Mouse (Mus musculus) cerebellum, adult 2 months (tissue): ENCODE data around the gene Fis1.

Source experiments
- CTCF ChIP-seq: fragments of 200-500 bp; IDR thresholded peaks from 2 replicates; pipeline ENCODE4 v1.5.1; 2011; ENCODE audit warnings: low read depth, mild to moderate bottlenecking, control low read depth, low read length, moderate library complexity, borderline replicate concordance; ENCODE audit not compliant: insufficient read depth
- POLR2A ChIP-seq: fragments of 200-500 bp; IDR thresholded peaks from 2 replicates; pipeline ENCODE4 v1.6.1; 2011; ENCODE audit warnings: low read length, control low read depth, borderline replicate concordance; ENCODE audit not compliant: insufficient read depth

DNA sequence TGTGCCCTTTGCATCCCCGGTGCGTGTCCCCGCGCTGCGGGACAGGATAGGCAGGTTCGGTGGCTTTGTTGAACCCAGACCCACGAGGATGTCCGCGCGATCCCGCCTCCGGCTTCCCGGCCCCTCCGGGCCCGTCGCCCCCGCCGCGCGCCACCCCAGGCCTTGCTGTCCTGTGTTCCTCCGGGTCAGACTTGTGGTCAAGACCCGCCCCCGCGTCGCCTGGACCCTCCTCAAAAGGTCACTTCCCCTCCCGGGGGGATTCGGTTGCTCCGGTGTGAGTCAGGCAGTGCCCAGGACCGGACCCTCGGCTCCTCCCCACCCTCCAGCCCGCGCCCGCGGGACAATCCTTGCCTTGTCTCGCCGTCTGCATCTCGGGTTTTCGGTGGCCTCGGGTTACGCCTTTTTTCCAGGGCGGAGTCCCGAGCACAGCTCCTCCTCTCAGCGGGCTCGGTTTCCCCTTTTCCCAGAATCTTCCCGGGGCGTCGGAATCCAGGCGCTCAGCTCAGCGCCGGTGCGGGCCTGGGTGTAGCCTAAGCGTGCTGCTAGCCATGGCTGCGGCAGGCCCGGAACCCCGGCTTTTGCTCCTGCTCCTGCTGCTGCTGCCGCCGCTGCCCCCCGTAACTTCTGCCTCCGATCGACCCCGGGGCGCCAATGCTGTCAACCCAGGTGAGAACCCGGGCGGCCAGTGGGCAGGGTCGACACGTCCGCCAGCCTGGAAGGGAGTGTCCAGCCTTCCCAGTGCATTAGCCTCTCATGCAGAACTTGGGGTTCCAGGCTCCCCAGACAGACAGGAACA lies 34.3 kb downstream of the Fis1 start:
- peak; percentile 32; the same call in 1 of the 2 replicates for TF ChIP-seq POLR2A
- no peak for TF ChIP-seq CTCF
